Mouse (Mus musculus): ENCODE measurements at regions not wholly inside any gene's neighbourhood (a gene's known extent, or its start where the extent isn't known, plus 50 kb on each side); places are given as distances from the start of the nearest gene placed in this dataset.

- Histone ChIP-seq H3K9me3 (ENCODE audit: control insufficient read depth, low read length) (no peaks in the 10 kb centered on the region), H3K4me1 (ENCODE audit: control insufficient read depth, insufficient read depth, low read length) (no peaks in the 10 kb centered on the region), H3K4me3 (ENCODE audit: low read depth, low read length) (no peak overlapping the region), H3K9ac (ENCODE audit: low read length) (no peak overlapping the region), H3K4me2 (ENCODE audit: low read depth) (no peak overlapping the region), H3K27me3 (ENCODE audit: control insufficient read depth, insufficient read depth, low read length) (no peaks in the 10 kb centered on the region), H3K27ac (ENCODE audit: low read depth, low read length) (no peak overlapping the region), H3K36me3 (ENCODE audit: control insufficient read depth, insufficient read depth, low read length) (no peaks in the 10 kb centered on the region)
- ATAC-seq (ENCODE audit: insufficient read depth, low FRiP score, low TSS enrichment) (no peak), DNase-seq (ENCODE audit: low spot score) (no peak)
- 90% methylated on average over 11 of the region's 11 CpGs for WGBS
Observed at GRCm38 (mm10) chr4:127454511-127455119, 96.6 kb upstream of the Gjb5 start.

DNA sequence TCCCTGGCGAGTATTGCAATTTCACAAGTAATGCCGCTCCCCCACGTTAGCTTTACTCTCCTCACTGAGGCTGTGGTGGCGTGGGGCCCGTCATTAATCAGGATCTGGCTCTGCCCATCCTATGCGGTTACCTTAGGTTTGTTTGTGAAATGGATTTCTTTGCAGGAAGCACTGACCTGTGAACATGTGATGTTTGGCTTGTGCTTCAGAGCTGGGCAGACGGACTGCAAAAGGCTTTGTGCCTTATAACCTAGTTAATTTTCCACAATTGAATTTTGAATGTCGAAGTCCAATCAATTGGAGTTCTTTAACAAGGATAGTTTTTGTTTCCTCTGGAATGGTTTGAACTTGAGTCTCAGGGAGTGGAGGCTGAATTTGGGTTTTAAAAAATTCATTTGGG, 94.1 kb upstream of the Gjb5 start:
- Histone ChIP-seq H3K27me3 (ENCODE audit: control insufficient read depth, insufficient read depth, low read length) (no peaks in the 10 kb centered on the region), H3K27ac (ENCODE audit: low read depth, low read length) (no peak overlapping the region), H3K9ac (ENCODE audit: low read length) (no peak overlapping the region), H3K4me3 (ENCODE audit: low read depth, low read length) (no peak overlapping the region), H3K9me3 (ENCODE audit: control insufficient read depth, low read length) (no peaks in the 10 kb centered on the region), H3K4me2 (ENCODE audit: low read depth) (no peak overlapping the region), H3K36me3 (ENCODE audit: control insufficient read depth, insufficient read depth, low read length) (no peaks in the 10 kb centered on the region), H3K4me1 (ENCODE audit: control insufficient read depth, insufficient read depth, low read length) (no peaks in the 10 kb centered on the region)
- ATAC-seq (ENCODE audit: insufficient read depth, low FRiP score, low TSS enrichment) (no peak), DNase-seq (ENCODE audit: low spot score) (no peak)
- 79% methylated on average over 8 of the region's 8 CpGs for WGBS

GRCm38 (mm10) chr4:127445300-127445699, 87.3 kb upstream of the Gjb5 start:
- Histone ChIP-seq H3K9ac (ENCODE audit: low read length) (no peak overlapping the region), H3K9me3 (ENCODE audit: control insufficient read depth, low read length) (no peaks in the 10 kb centered on the region), H3K27me3 (ENCODE audit: control insufficient read depth, insufficient read depth, low read length) (no peaks in the 10 kb centered on the region), H3K4me3 (ENCODE audit: low read depth, low read length) (no peak overlapping the region), H3K36me3 (ENCODE audit: control insufficient read depth, insufficient read depth, low read length) (no peaks in the 10 kb centered on the region), H3K27ac (ENCODE audit: low read depth, low read length) (no peak overlapping the region), H3K4me1 (ENCODE audit: control insufficient read depth, insufficient read depth, low read length) (no peaks in the 10 kb centered on the region), H3K4me2 (ENCODE audit: low read depth) (no peak overlapping the region)
- 68% methylated on average over 3 of the region's 3 CpGs for WGBS
- DNase-seq (ENCODE audit: low spot score) (no peak), ATAC-seq (ENCODE audit: insufficient read depth, low FRiP score, low TSS enrichment) (no peak)

GRCm38 (mm10) chr4:127444056-127444455, 86.1 kb upstream of the Gjb5 start:
- Histone ChIP-seq H3K9ac (ENCODE audit: low read length) (no peak overlapping the region), H3K36me3 (ENCODE audit: control insufficient read depth, insufficient read depth, low read length) (no peaks in the 10 kb centered on the region), H3K4me3 (ENCODE audit: low read depth, low read length) (no peak overlapping the region), H3K9me3 (ENCODE audit: control insufficient read depth, low read length) (no peaks in the 10 kb centered on the region), H3K27me3 (ENCODE audit: control insufficient read depth, insufficient read depth, low read length) (no peaks in the 10 kb centered on the region), H3K4me2 (ENCODE audit: low read depth) (no peak overlapping the region), H3K27ac (ENCODE audit: low read depth, low read length) (no peak overlapping the region), H3K4me1 (ENCODE audit: control insufficient read depth, insufficient read depth, low read length) (no peaks in the 10 kb centered on the region)
- ATAC-seq (ENCODE audit: insufficient read depth, low FRiP score, low TSS enrichment) (no peak), DNase-seq (ENCODE audit: low spot score) (no peak)
- 94% methylated on average over 1 of the region's 1 CpGs for WGBS

GRCm38 (mm10) chr4:127442001-127442400, 84.0 kb upstream of the Gjb5 start:
- H3K36me3 ChIP-seq (ENCODE audit: control insufficient read depth, insufficient read depth, low read length): no peaks in the 10 kb centered on the region
- no peaks in the 10 kb centered on the region for H3K27me3 ChIP-seq (ENCODE audit: control insufficient read depth, insufficient read depth, low read length)
- H3K4me3 ChIP-seq (ENCODE audit: low read depth, low read length): no peak overlapping the region
- 86% methylated on average over 4 of the region's 4 CpGs for WGBS
- ATAC-seq (ENCODE audit: insufficient read depth, low FRiP score, low TSS enrichment): no peak
- no peak overlapping the region for H3K27ac ChIP-seq (ENCODE audit: low read depth, low read length)
- H3K4me2 ChIP-seq (ENCODE audit: low read depth): no peak overlapping the region
- no peaks in the 10 kb centered on the region for H3K9me3 ChIP-seq (ENCODE audit: control insufficient read depth, low read length)
- H3K4me1 ChIP-seq (ENCODE audit: control insufficient read depth, insufficient read depth, low read length): no peaks in the 10 kb centered on the region
- no peak for DNase-seq (ENCODE audit: low spot score)
- no peak overlapping the region for H3K9ac ChIP-seq (ENCODE audit: low read length)

GRCm38 (mm10) chr4:127440602-127441001, 82.6 kb upstream of the Gjb5 start:
- H3K27ac ChIP-seq (ENCODE audit: low read depth, low read length): no peak overlapping the region
- ATAC-seq (ENCODE audit: insufficient read depth, low FRiP score, low TSS enrichment): no peak
- no peak overlapping the region for H3K9ac ChIP-seq (ENCODE audit: low read length)
- H3K27me3 ChIP-seq (ENCODE audit: control insufficient read depth, insufficient read depth, low read length): no peaks in the 10 kb centered on the region
- no peaks in the 10 kb centered on the region for H3K36me3 ChIP-seq (ENCODE audit: control insufficient read depth, insufficient read depth, low read length)
- 58% methylated on average over 7 of the region's 7 CpGs for WGBS
- H3K9me3 ChIP-seq (ENCODE audit: control insufficient read depth, low read length): no peaks in the 10 kb centered on the region
- no peak overlapping the region for H3K4me2 ChIP-seq (ENCODE audit: low read depth)
- no peak for DNase-seq (ENCODE audit: low spot score)
- no peak overlapping the region for H3K4me3 ChIP-seq (ENCODE audit: low read depth, low read length)
- no peaks in the 10 kb centered on the region for H3K4me1 ChIP-seq (ENCODE audit: control insufficient read depth, insufficient read depth, low read length)

DNA sequence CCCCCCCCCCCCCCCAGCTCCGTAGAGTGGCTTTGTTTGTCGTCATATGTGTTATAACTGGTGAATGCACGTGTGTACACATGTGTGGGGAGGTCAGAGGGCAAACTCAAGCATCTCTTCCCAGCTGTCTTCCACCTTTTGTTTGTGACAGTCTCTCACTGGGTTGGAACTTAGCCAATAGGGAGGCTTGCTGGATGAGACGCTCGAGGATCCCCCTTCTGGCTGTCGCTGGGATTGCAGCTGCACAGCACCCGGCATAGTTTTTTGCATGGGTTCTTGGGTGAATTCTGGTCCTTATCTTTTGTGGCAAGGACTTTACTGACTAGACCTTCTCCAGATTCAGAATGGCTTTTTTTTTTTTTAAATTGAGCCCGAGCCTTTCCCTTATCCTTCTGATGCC, 77.1 kb upstream of the Gjb5 start:
- H3K9ac ChIP-seq (ENCODE audit: low read length): no peak overlapping the region
- H3K4me2 ChIP-seq (ENCODE audit: low read depth): no peak overlapping the region
- H3K4me3 ChIP-seq (ENCODE audit: low read depth, low read length): no peak overlapping the region

GRCm38 (mm10) chr4:127430237-127430636, 72.3 kb upstream of the Gjb5 start:
- H3K36me3 ChIP-seq (ENCODE audit: control insufficient read depth, insufficient read depth, low read length): no peaks in the 10 kb centered on the region
- no peak for DNase-seq (ENCODE audit: low spot score)
- no peak overlapping the region for H3K9ac ChIP-seq (ENCODE audit: low read length)
- H3K27me3 ChIP-seq (ENCODE audit: control insufficient read depth, insufficient read depth, low read length): no peaks in the 10 kb centered on the region
- no peaks in the 10 kb centered on the region for H3K9me3 ChIP-seq (ENCODE audit: control insufficient read depth, low read length)
- no peaks in the 10 kb centered on the region for H3K4me1 ChIP-seq (ENCODE audit: control insufficient read depth, insufficient read depth, low read length)
- ATAC-seq (ENCODE audit: insufficient read depth, low FRiP score, low TSS enrichment): no peak
- WGBS: 4% methylated on average over 1 of the region's 1 CpGs
- H3K4me3 ChIP-seq (ENCODE audit: low read depth, low read length): no peak overlapping the region
- H3K4me2 ChIP-seq (ENCODE audit: low read depth): no peak overlapping the region
- H3K27ac ChIP-seq (ENCODE audit: low read depth, low read length): no peak overlapping the region

More for the DNA sequence above, 77.1 kb upstream of the Gjb5 start:
- Histone ChIP-seq H3K9me3 (ENCODE audit: control insufficient read depth, low read length) (no peaks in the 10 kb centered on the region), H3K36me3 (ENCODE audit: control insufficient read depth, insufficient read depth, low read length) (no peaks in the 10 kb centered on the region), H3K27ac (ENCODE audit: low read depth, low read length) (no peak overlapping the region), H3K4me1 (ENCODE audit: control insufficient read depth, insufficient read depth, low read length) (no peaks in the 10 kb centered on the region), H3K27me3 (ENCODE audit: control insufficient read depth, insufficient read depth, low read length) (no peaks in the 10 kb centered on the region)
- ATAC-seq (ENCODE audit: insufficient read depth, low FRiP score, low TSS enrichment): no peak
- DNase-seq (ENCODE audit: low spot score): peak; percentile 52
- 32% methylated on average over 7 of the region's 8 CpGs for WGBS

DNA sequence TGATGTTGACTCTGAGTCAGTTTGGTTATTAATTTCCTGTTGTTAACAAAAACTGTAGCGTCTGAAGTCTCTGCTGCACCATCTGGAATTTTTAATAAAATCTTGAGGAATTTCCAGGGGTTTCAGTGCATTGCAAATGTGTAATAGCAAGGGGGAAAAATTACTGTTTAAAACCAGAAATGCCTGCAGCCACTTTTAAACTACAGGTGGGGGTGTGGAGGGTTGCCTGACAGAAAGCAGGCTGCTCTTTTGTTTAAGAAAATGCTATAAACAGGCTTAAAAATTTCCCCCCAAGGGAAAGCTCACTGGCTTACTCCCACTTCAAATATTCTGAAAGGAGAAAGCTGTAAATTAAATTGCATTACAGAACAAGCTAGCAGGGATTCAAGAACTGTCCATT, 71.8 kb upstream of the Gjb5 start:
- no peaks in the 10 kb centered on the region for H3K9me3 ChIP-seq (ENCODE audit: control insufficient read depth, low read length)
- no peak overlapping the region for H3K27ac ChIP-seq (ENCODE audit: low read depth, low read length)
- DNase-seq (ENCODE audit: low spot score): no peak
- no peak overlapping the region for H3K4me2 ChIP-seq (ENCODE audit: low read depth)
- no peaks in the 10 kb centered on the region for H3K27me3 ChIP-seq (ENCODE audit: control insufficient read depth, insufficient read depth, low read length)
- no peaks in the 10 kb centered on the region for H3K36me3 ChIP-seq (ENCODE audit: control insufficient read depth, insufficient read depth, low read length)
- no peaks in the 10 kb centered on the region for H3K4me1 ChIP-seq (ENCODE audit: control insufficient read depth, insufficient read depth, low read length)
- WGBS: 78% methylated on average over 1 of the region's 1 CpGs
- no peak overlapping the region for H3K9ac ChIP-seq (ENCODE audit: low read length)
- no peak for ATAC-seq (ENCODE audit: insufficient read depth, low FRiP score, low TSS enrichment)
- H3K4me3 ChIP-seq (ENCODE audit: low read depth, low read length): no peak overlapping the region
